Mouse (Mus musculus) hindbrain, embryonic 16.5 days (tissue): ENCODE data around the gene Zfp981. TPM values are rescaled to one million over a fixed set of nuclear protein-coding genes. Genes with fewer than 3 reads are reported as not detected.
"Not testable (repeated sequence)": the region's sequence is repeated elsewhere in the genome, so short reads cannot be mapped to it uniquely, and the experiment has no call there.

Source experiments
- ATAC-seq: fragments of 200-750 bp; cut with Nextera tagmentation; 2 replicates; pipeline ENCODE4 v1.8.0; 2017; ENCODE audit warnings: moderate TSS enrichment, moderate library complexity
- H3K27ac ChIP-seq: fragments of 300-500 bp; sonication (generic); 2 replicates; pipeline ENCODE4 v1.5.1; 2014; ENCODE audit warnings: low read depth, mild to moderate bottlenecking, control low read depth, low read length, moderate library complexity
- H3K27me3 ChIP-seq: fragments of 300-500 bp; sonication (generic); replicated peaks from 2 replicates; pipeline ENCODE4 v1.6.1; 2014; ENCODE audit warnings: low read length; ENCODE audit not compliant: control insufficient read depth, insufficient read depth
- H3K36me3 ChIP-seq: fragments of 300-500 bp; sonication (generic); 2 replicates; pipeline ENCODE4 v1.6.1; 2014; ENCODE audit warnings: mild to moderate bottlenecking, low read length, moderate library complexity, mixed read lengths; ENCODE audit not compliant: control insufficient read depth, insufficient read depth
- H3K4me1 ChIP-seq: fragments of 300-500 bp; sonication (generic); 2 replicates; pipeline ENCODE4 v1.6.1; 2014; ENCODE audit warnings: low read depth, low read length; ENCODE audit not compliant: control insufficient read depth, insufficient read depth
- H3K4me2 ChIP-seq: fragments of 300-500 bp; sonication (generic); 2 replicates; pipeline ENCODE4 v1.6.1; 2014; ENCODE audit warnings: mild to moderate bottlenecking, low read length, control low read depth, moderate library complexity
- H3K4me3 ChIP-seq: fragments of 300-500 bp; sonication (generic); 2 replicates; pipeline ENCODE4 v1.5.1; 2014; ENCODE audit warnings: mild to moderate bottlenecking, low read length, control low read depth, moderate library complexity
- H3K9ac ChIP-seq: fragments of 300-500 bp; sonication (generic); 2 replicates; pipeline ENCODE4 v1.6.1; 2014; ENCODE audit warnings: low read depth, mild to moderate bottlenecking, control low read depth, low read length, moderate library complexity
- H3K9me3 ChIP-seq: fragments of 300-500 bp; sonication (generic); 2 replicates; pipeline ENCODE4 v1.6.1; 2014; ENCODE audit warnings: mild to moderate bottlenecking, low read length, moderate library complexity; ENCODE audit not compliant: control insufficient read depth
- WGBS: fragments of 180-500 bp; shearing (Covaris S2); extraction: QIAGEN DNeasy Blood & Tissue Kit; methylation state at CpG from one replicate; pipeline ENCODE4 v1.1.7; 2014; 5-methylcytosine and 5-hydroxymethylcytosine counted together
- polyA plus RNA-seq: library from polyadenylated mRNA; unstranded; fragments of >200 nt; fragmentation: Nextera tagmentation; extraction: Ambion mirVana; gene quantifications from 2 replicates; pipeline ENCODE4 v1.2.1, GENCODE M21; 2015

The Zfp981 gene
- polyA plus RNA-seq, 1 experiment from 2014 or later = 0.39 TPM

DNA sequence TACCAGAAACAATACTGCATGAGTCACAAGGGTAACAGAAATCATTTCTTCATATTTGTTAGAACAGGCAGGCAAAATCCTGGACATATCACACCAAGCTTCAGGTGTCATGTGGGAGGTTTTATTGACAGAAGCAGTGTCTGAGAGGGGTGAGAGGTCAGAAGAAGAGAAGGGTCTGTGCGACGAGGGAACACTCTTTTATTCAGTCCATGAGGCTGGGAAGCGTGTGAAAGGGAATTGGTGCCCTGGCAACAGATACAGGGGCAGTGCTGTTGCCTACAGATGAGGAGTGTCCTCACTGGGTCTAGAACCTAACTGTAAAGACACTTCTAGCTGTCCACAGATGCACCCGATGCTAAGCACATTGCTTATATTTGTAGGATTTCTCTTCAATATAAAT is 6.8 kb upstream of the Zfp981 start:
- H3K27ac ChIP-seq = no peak overlapping the region
- H3K4me1 ChIP-seq = no peaks in the 10 kb centered on the region
- WGBS = 73% methylated on average over 4 of the region's 4 CpGs
- H3K4me3 ChIP-seq = no peak overlapping the region
- no peak overlapping the region for H3K9ac ChIP-seq
- no peak overlapping the region for H3K4me2 ChIP-seq
- no peak; the same call in 1 of the 2 replicates for ATAC-seq
- no peaks in the 10 kb centered on the region for H3K36me3 ChIP-seq
- peaks cover 51% of the 10 kb centered on the region for H3K9me3 ChIP-seq
- H3K27me3 ChIP-seq = no peaks in the 10 kb centered on the region

DNA sequence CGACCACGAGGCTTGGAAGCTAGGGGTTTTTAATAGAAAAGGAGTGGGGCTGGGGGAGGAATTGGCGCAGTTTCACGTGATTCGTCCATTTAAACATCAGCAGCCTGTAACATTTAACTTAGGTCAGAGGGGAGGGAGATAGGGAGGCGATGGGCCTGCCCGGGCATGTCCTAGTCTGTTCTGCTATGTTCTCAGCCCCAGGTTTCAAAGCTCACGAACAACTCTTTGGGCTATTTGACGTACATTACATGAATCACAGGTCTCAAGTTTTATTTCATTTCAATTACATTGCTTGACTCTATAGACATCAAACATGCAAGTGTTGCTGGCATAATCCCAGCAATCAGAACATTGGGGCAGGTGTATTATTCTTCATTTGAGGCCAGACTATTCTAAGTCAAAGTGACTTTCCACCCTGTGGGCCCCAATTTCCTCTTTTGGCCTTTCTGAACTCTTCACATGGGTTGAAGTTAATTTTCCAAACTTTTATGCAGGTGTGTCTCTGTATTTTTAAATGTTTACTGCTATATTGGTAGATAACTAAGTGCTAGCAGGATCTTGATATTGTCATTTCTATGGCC is 4.0 kb upstream of the Zfp981 start:
- H3K36me3 ChIP-seq, H3K27me3 ChIP-seq, H3K27ac ChIP-seq, ATAC-seq, H3K4me1 ChIP-seq, H3K4me3 ChIP-seq, H3K4me2 ChIP-seq, H3K9ac ChIP-seq: not testable (repeated sequence)
- peaks cover 41% of the 10 kb centered on the region for H3K9me3 ChIP-seq
- WGBS = 85% methylated on average over 9 of the region's 9 CpGs

DNA sequence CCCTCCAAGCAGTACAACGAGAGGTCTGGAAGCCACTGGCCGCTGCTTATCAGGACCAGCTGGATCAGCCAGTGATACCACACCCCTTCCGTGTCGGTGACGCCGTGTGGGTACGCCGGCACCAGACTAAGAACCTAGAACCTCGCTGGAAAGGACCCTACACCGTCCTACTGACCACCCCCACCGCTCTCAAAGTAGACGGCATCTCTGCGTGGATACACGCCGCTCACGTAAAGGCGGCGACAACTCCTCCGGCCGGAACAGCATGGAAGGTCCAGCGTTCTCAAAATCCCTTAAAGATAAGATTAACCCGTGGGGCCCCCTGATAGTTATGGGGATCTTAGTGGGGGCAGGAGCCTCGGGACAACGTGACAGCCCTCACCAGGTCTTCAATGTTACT is 7.2 kb downstream of the Zfp981 start:
- ATAC-seq, H3K4me1 ChIP-seq, H3K36me3 ChIP-seq, H3K4me3 ChIP-seq, H3K27me3 ChIP-seq, H3K27ac ChIP-seq, H3K9ac ChIP-seq, H3K4me2 ChIP-seq: not testable (repeated sequence)
- peaks cover 12% of the 10 kb centered on the region for H3K9me3 ChIP-seq
- 93% methylated on average over 14 of the region's 24 CpGs for WGBS

DNA sequence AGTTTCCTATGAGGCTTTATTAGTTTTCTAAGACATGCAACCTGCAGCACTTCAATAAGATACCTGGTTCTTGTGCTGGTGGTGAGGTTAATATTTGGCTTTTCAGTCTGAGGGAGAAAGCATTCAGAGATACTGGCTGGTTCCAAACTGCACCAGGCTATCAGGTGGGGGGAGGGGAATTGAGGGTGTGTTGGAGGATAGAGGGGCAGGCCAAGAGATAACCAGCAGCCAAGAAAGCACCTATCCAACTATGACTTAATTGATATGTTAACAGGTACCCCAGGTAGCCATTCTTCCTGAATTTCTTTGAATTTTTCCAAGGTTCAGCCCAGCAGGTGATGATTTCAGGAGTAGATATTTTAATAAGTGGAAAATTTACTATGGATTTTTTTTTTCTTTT is 10.0 kb downstream of the Zfp981 start:
- ATAC-seq, H3K4me3 ChIP-seq, H3K27me3 ChIP-seq, H3K27ac ChIP-seq, H3K4me2 ChIP-seq, H3K4me1 ChIP-seq, H3K36me3 ChIP-seq, H3K9ac ChIP-seq: not testable (repeated sequence)
- H3K9me3 ChIP-seq = peaks cover 27% of the 10 kb centered on the region

DNA sequence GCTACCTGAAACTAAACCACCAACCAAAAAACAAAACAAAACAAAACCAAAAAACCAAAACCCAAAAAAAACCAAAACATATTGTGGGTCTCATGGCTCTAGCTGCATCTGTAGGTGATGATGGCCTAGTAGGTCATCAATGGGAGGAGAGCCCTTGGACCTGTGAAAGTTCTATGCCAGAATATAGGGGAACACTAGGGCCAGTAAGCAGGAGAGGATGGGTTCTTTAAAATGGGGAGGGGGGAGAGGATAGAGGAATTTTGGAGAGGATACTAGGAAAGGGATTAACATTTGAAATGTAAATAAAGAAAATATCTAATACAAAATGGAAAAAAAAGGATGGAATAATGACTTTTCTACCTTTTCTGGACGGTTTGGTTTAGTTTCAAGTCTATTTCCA is 14.6 kb downstream of the Zfp981 start:
- 63% methylated on average over 1 of the region's 1 CpGs for WGBS
- Histone ChIP-seq H3K4me3 (no peak overlapping the region), H3K9ac (no peak overlapping the region), H3K4me2 (no peak overlapping the region), H3K27ac (no peak overlapping the region), H3K9me3 (peaks cover 51% of the 10 kb centered on the region), H3K27me3 (no peaks in the 10 kb centered on the region), H3K4me1 (no peaks in the 10 kb centered on the region), H3K36me3 (no peaks in the 10 kb centered on the region)
- ATAC-seq = no peak

DNA sequence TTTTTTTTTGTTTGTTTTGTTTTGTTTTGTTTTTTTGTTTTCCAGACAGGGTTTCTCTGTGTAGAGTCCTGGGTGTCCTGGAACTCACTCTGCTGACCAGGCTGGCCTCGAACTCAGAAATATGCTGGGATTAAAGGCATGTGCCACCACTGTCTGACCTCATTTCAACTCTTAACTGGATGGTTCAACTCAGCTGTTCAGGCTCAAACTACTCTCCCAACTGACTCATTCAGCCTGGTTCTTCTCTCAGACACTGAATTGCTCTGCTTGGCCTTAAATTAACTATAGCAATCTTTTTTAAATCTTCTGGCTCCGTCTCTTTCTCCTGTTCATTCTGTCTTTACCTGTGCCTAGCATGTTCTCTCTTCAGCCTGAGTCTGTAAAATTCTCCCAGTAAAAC is 15.3 kb downstream of the Zfp981 start:
- H3K4me3 ChIP-seq, H3K4me2 ChIP-seq, H3K9ac ChIP-seq, ATAC-seq, H3K36me3 ChIP-seq, H3K4me1 ChIP-seq, H3K27ac ChIP-seq, H3K27me3 ChIP-seq: not testable (repeated sequence)
- 73% methylated on average over 2 of the region's 2 CpGs for WGBS
- peaks cover 53% of the 10 kb centered on the region for H3K9me3 ChIP-seq

DNA sequence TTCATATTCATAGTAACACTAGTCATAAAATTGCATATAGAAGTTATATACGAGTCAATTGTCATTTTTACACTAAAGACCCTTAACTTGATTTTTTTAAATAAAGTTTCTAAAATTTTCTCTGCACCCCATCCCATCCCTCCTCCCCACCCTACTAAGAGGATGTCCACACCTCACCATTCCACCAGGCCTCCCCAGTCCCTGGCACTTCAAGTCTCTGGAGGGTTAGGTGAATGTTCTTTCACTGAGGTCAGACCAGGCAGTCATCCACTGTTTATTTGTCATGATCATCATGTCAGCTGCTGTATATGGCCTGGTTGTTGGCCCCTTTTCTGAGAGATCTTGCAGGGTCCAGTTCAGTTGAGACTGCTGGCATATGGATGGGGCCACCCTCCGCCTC is 18.9 kb downstream of the Zfp981 start:
- Histone ChIP-seq H3K4me1 (no peaks in the 10 kb centered on the region), H3K27me3 (no peaks in the 10 kb centered on the region), H3K4me3 (no peak overlapping the region), H3K4me2 (no peak overlapping the region), H3K9me3 (peaks cover 67% of the 10 kb centered on the region), H3K9ac (no peak overlapping the region), H3K36me3 (no peaks in the 10 kb centered on the region), H3K27ac (no peak overlapping the region)
- ATAC-seq = no peak
- 93% methylated on average over 2 of the region's 2 CpGs for WGBS

DNA sequence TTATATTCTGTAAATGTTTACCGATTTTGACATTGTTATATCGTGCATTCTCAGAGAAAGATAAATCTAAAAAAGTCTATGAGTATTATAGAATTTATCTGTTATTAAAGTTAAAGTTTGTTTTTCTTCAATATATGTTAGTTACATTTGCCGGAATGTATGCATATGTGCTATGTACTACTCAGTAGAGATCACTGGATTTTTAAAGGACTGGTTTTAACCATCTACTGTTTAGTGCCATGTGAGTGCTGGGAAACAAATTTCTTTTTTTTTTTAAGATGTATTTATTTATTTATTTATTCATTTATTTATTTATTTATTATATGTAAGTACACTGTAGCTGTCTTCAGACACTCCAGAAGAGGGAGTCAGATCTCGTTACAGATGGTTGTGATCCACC is 32.7 kb downstream of the Zfp981 start:
- Histone ChIP-seq H3K9ac (no peak overlapping the region), H3K4me1 (no peaks in the 10 kb centered on the region), H3K27ac (no peak overlapping the region), H3K9me3 (peaks cover 52% of the 10 kb centered on the region), H3K4me2 (no peak overlapping the region), H3K27me3 (no peaks in the 10 kb centered on the region), H3K4me3 (no peak overlapping the region), H3K36me3 (no peaks in the 10 kb centered on the region; the same call in 1 of the 2 replicates)
- no peak for ATAC-seq
- 90% methylated on average over 4 of the region's 4 CpGs for WGBS

DNA sequence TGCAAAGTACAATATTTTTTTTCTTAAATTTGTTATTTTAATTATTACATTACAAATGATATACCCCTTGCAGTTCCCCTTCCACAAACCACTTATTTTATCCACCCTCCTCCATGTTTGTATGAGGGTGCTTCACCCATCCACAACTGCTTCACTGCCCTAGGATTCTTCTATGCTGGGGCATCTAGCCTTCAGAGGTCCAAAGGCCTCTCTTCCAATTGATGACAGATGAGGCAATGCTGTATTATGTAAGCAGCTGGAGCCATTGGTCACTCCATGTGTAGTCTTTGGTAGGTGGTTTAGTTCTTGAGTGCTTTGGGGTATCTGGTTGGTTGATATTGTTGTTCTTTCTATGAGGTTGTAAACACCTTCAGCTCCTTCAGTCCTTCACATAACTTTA is 34.1 kb downstream of the Zfp981 start:
- H3K4me1 ChIP-seq = no peaks in the 10 kb centered on the region
- H3K36me3 ChIP-seq = no peaks in the 10 kb centered on the region; the same call in 1 of the 2 replicates
- no peaks in the 10 kb centered on the region for H3K27me3 ChIP-seq
- H3K9me3 ChIP-seq = peaks cover 50% of the 10 kb centered on the region
- H3K27ac ChIP-seq = no peak overlapping the region
- no peak overlapping the region for H3K4me3 ChIP-seq
- H3K9ac ChIP-seq = no peak overlapping the region
- H3K4me2 ChIP-seq = no peak overlapping the region
- no peak for ATAC-seq
